Mouse (Mus musculus): Measurements from ENCODE around the gene Afg1l.

GRCm38 (mm10) chr10:42276507-42277345, 201.6 kb downstream of the Afg1l start, which contains the start of gene Foxo3:
- no peak for TF ChIP-seq GATA1 (IDR thresholded peaks at IDR 0.05; ENCODE audit: borderline replicate concordance, low read length)
- no peak for TF ChIP-seq FLI1 (IDR thresholded peaks at IDR 0.05; ENCODE audit: low read length)

Data from megakaryocyte, embryonic 14.5 days (primary cell).